Mouse (Mus musculus): ENCODE results near the gene Slc9a9.

Slc9a9 gene

DNA sequence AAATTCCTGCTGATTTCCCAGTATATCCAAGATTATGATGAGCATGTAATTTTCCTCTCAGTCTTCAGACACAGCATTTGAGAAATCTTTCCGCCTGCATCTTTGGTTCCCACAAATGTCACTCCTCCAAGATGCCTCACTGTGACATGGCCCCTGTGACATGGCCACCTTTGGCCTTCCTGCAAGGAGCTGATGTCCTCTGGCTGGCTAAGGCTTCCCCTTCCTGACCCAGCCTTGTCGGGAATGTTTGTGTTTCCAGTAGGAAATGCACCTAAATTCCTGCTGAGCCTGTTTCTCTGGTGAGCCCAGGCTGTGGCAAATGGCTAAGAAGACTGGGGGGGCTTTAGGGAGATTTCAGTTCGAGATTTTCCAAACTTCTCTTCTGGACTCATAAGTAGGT, 480.4 kb downstream of the Slc9a9 start:
- no peak for DNase-seq (ENCODE audit: low read depth in 1 of 2, low spot score in 2 of 2)

DNA sequence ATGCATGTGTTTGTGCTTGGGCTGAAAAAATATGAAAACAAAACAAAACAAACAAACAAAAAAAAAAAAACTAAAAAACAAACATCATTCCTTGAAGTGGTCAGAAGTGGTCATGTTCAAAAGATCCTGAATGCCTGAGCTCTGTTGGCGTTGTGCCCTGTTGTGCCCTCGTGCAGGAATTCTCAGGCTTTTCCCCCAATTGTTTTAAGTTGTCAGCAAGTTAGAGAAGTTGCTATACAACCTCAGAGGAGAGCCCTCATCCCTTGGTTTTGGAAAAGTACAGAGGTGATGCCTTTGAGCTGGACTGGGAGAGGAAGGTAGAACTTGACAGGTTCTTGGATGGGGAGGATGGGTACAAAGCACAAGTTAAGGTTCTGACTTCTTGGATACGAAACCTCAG, 480.9 kb downstream of the Slc9a9 start:
- no peak for DNase-seq (ENCODE audit: low read depth in 1 of 2, low spot score in 2 of 2)

DNA sequence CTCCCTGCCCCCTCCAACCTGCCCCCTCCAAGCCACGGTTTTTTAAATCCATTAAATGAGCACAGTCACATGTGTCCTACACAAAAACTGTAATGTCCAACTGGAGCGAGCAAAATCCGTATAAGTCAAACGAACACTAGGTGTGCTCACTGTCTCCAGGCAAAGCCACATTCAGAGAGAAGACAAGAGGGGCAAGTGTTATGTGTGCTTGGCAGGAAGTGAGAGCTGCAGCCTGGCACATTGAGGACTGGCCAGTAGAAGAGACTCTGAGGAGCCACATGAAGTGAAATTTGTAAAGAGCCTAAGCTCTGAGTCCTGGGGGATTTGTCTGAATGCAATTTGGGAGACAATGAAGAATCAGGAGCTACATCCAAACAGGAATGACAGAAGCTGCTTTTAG, 481.3 kb downstream of the Slc9a9 start:
- DNase-seq (ENCODE audit: low read depth in 1 of 2, low spot score in 2 of 2) = no peak

DNA sequence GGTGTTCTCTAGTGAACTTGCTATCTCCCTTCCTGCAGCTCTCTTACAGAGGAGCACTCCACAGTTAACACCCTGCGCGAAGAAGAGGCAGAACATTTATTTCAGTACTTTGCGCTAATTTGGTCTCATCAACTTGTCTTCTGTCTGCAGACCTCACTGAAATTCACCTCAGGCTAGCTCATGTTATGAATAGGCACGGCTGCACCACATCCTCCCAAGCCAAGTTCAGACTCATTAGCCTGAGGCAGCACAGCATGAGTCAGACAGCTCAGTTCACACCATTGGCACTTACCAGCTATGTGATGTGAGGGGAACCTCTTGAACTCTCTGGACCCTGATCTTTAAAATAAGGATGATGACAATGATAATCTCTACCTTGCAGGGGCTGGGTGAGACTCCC, 482.0 kb downstream of the Slc9a9 start:
- no peak for DNase-seq (ENCODE audit: low read depth in 1 of 2, low spot score in 2 of 2)

DNA sequence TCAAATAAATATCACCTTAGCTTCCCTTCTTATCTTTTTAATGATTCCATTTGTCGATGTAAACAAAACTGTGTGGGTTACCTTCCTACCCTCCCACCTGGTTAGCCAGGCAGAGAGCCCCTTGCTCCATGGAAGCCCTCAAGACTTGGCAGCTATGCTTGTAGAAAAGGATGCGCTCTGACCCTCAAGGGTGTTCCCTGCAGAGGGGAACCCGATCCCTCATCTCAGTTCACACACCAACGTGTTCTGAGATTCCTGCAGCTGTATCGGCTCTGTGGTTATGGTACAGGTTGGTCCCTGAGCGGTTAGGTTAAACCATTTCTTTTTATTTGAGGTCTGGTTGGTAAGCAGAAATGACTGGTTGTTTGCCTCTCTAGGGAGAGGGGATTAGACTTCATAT, 484.3 kb downstream of the Slc9a9 start:
- no peak for DNase-seq (ENCODE audit: low read depth in 1 of 2, low spot score in 2 of 2)

DNA sequence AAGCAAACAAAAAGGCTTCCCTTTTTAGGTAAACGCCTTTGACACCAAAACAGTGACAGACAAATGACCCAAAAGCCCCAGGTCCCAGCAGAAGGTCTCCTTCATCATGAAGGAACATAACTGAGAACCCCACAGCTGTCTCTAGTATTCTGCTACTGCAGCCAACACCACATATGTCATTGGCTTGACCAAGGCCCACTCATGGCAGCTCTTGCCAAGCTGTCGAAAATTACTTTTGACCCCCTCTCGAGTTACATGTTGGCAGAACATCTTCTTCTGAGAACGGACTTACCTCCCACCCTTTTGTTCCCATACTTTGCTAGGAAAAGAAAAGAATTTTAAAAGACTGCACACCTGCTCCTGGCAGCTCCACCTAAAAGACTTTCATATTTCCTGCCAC, 488.2 kb downstream of the Slc9a9 start:
- DNase-seq (ENCODE audit: low read depth in 1 of 2, low spot score in 2 of 2) = no peak

DNA sequence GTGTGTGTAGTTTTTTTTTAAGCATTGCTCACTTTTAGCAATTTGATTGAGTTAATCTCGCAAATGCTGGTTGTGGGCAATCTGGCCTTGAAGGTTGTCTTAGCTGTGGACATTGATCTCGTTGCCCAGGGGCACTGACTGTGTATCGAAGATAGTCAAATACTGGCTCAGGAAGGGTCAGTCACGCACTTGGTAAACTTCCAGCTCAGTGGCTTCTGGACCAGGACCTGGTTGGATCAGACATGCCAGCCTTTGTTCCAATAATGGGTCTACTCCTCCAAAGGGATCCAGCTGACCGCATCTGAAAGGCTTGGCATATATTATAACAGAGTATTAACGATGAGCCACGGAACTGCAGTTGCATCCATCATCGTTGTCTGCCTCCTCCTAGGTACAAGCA, 489.2 kb downstream of the Slc9a9 start:
- DNase-seq (ENCODE audit: low read depth in 1 of 2, low spot score in 2 of 2) = no peak

DNA sequence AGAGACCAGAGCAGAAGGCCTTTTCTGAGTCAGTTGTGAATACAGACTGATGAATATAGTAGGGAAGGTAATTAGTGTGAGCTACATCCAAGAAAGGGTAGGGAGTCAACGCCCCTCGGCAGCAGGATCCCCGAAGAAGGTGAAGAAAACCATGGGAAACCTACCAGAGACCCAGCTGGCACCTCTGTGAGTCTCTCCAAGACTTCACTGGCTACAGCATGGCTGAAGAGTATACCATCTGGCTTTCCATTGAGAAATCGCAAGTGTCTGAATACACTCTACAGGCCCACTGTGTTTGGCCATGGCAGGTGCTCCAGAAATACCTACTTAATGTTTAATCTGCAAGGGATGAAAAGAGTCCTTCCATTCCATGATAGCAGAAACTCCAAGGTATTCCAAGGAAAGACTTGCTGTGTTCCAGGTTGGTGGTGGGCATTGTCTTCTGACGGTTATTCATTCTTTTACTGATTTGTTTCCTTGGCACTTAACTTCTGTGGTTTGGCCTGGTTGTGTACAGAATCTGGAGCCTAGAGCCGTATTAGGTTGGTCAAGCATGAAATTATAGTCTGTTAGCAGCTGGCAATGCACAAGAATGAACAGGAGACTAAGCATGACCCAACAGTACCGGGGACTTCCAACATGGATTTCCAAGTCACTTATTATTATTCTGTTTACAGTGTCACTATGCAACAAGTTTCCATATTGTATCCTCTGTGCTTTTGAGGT, 491.0 kb downstream of the Slc9a9 start:
- no peak for DNase-seq (ENCODE audit: low read depth in 1 of 2, low spot score in 2 of 2)

DNA sequence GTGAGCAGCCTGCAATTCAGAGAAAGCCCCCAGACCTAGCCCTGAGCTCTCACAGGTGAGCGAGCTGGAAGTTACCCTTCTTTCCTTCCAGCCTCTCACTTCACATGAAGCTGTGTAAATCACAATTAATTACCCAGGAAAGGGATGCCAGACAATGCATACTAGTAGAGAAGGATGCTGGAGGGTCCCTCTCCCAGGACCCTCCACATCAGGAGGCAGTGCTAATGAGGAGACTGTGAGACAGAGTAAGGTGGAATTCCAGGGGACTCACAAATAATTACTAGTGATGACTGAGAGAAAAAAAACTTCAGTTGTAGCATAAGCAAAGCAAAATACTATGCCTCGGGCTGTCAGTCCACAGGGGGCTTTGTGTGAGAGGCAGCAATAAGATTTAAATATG, 492.0 kb downstream of the Slc9a9 start:
- DNase-seq (ENCODE audit: low read depth in 1 of 2, low spot score in 2 of 2) = no peak

DNA sequence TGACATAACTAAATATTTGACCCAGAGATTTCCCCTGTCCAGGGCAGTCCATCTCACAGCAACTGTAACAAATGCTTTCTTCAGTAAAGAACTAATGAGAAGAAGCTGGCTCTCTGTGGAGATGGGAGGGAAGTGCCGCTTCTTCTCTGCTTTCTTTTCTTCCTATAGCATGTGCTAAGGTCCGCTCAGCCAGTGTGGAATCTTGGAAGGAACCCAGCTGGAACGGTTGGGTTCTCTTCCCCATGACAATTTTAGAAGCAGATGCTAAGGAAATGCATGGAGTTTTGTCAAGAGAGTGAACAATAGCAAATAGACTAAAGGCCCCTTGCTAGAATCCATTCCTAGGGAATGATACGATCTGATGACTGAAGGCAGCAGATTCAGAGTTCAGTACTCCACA, 496.5 kb downstream of the Slc9a9 start:
- DNase-seq (ENCODE audit: low read depth in 1 of 2, low spot score in 2 of 2) = no peak

DNA sequence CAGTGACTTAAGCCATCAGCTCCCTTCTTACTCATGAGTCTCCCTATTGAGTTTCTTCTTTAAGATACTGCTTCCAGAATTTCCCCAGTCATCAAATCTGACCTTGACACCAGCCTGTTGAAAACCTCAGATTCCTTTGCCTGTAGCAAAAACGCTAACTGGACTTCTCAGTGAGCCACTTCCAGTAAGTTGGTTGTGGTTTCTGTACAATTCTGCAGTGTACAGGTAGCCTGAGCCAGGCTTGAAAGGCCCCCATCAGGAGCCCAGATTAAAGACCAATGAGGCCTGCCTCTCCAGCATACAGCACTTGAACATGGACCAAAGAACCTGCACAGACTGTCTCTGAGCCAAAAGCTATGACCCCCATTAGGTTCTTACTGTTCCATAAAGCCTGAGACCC, 498.1 kb downstream of the Slc9a9 start:
- DNase-seq (ENCODE audit: low read depth in 1 of 2, low spot score in 2 of 2) = no peak

DNA sequence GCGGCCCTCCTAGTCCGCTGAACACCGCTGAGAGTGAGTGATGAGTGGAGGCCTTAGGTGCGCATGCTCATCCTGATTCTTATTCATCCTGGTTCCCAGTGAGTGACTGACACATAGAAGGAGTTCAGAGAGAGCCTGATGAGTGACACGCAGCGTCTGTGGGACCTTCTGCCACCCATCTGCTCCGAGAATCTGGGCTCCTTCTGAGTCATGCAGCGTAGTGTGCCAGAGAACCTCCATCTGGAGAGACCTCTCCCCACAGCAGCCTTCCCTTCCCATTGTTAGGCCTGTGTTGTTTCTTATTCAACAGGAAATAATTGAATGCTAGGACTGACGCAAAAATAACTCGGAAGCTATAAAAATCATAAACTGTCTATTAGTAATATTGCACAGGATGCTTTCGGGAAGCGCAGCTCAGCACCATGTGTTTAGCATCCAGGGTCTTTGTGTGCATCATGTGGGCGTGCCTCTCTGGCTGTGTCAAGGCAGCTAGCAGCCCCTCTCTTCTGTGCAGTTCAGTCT, 498.8 kb downstream of the Slc9a9 start:
- DNase-seq (ENCODE audit: low read depth in 1 of 2, low spot score in 2 of 2) = no peak

DNA sequence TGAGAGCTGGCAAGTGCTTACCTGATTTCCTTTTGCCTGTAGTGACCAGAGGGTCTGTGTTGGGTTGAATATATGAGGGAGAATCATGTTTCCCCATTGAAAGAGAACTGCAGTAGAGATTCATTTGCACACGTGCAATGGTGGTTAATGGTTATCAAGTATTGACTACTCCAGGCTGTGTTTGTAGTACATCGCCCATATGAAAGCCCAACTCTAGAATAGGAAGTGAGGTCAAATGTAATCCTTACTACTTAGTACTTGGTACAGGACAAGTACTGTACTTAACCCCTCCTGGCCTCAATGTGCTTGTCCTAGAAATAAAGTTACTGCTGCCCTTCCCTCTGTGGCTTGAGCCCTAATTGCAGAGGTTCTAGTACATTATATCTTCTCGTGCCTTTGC, 508.5 kb downstream of the Slc9a9 start:
- no peak for DNase-seq (ENCODE audit: low read depth in 1 of 2, low spot score in 2 of 2)

DNA sequence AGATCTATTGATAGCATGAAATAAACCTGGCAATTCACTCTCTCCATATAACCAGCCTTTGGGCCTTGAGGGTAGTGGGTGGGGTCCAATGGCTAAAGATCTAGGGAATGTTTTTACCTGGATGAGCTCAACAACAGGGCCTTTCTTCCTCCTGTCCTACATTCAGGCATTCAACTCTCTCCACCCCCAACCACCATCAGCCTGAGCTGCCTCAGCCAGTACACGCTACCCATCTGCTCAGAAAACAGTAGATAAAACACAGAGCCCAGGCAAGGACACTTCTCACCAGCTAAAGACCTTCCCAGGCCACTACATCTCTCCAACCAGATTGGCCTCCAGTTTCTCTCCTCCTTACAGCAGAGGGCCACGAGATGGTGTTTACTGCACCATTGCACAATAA, 510.3 kb downstream of the Slc9a9 start:
- no peak for DNase-seq (ENCODE audit: low read depth in 1 of 2, low spot score in 2 of 2)

DNA sequence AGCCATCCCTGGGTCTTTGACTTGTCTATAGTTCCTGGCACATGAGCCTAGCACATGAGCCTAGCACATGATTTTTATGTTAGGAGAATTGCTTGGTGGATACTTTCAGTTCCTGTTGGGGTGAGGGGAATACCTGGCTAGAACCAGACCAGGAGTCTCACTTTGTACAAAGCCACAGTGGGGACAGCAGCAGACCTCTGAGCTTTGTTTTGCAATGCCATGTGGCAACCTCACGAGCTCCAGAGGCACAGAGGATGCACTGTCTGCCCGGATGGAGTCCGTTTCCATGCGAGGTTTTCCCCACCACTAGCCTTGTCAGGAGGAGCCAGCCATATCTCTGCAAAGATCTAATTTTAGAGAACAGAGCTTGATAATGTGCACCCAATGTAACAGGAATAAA, 510.9 kb downstream of the Slc9a9 start:
- no peak for DNase-seq (ENCODE audit: low read depth in 1 of 2, low spot score in 2 of 2)

DNA sequence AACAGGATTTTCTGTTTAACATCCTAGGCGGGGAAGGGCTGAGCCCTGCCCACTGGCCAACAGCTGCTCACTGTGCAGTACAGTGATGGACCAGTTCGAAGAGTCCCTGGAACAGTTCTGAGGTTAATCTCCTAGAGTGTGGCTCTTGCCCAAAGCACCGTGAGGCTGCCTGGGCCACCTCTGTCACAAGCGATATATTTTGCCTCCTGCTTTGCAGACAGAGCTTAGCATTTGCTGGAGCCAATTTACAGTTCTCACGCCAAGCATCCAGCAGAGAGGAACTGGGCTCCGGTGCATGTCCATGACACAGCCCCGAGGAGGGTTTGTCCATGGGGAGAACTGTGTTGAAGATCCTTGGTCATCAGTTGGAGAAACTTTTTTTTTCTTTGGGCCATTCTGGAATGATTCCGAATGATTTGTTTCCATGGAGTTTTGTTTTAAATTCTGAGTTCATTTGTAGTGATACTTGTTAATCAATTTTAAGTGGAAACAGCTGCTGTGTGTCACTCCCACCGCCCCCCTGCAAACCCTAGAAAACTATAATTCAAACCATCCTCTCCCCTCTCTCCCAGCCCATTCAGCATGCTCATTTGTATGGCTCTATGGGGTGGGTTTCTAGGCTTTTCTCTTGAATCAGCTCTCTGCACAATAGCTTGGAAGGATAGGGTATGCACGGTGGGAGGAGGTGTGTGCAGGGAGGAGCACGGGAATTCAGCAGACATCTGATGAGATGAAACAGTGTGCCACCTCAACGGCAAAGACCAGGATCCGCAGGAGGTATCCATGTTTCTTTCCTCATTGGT, 511.7 kb downstream of the Slc9a9 start:
- DNase-seq (ENCODE audit: low read depth in 1 of 2, low spot score in 2 of 2) = no peak

DNA sequence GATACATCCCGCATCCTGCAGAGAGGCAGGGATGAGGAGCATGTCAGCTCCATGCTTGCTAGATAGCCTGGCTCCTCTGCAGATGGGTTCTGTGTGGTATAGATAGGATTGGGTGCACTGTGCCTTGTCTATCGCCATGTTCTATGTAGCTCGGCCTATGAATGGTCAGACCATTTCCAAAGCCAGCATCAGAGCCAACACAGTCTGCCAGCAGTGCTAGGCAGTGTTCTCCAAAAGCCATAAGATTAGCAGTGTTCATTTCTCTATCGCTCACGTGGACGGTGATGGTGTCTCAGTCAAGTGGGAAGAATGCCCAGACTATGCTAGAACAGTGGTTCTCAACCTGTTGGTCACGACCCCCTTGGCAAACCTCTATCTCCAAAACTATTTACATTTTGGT, 512.6 kb downstream of the Slc9a9 start:
- DNase-seq (ENCODE audit: low read depth in 1 of 2, low spot score in 2 of 2) = no peak

DNA sequence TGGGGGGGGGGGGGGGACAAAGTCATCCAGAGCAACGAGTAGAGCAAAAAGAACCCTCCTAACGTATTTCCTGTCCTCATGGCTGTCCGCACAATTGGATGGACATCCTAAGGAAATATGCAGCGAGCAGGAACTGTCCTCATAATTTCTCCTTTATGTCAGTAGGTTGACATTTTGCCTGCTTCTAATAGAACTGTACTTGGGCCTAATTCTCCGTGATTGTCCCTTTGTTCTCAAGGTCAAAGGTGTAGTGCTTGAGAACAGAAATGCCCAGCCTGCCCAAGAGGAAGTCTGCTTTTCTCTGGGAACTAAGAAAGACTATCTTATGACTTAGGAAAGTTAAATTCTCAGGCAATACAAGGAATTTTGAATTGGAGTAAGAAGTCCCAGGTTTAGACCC, 514.7 kb downstream of the Slc9a9 start:
- DNase-seq (ENCODE audit: low read depth in 1 of 2, low spot score in 2 of 2) = no peak

DNA sequence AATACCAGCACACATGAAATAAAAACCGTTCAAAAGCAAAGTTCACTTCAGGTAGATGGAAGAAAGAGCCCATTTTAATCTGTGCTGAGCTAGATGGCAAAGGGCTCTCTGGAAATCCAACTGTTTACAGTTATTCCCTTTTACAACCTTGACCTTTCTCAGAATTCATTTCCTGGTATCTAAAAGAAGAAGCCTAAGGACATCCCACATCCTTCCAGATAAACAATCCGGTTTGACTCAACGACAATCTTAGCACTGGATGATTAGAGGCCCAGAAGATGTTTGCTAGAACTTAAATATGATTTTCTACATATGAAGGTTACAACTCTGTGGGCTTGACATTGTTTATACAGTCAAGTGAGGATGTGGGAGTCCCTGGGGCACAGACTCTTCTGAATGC, 516.1 kb downstream of the Slc9a9 start:
- no peak for DNase-seq (ENCODE audit: low read depth in 1 of 2, low spot score in 2 of 2)

DNA sequence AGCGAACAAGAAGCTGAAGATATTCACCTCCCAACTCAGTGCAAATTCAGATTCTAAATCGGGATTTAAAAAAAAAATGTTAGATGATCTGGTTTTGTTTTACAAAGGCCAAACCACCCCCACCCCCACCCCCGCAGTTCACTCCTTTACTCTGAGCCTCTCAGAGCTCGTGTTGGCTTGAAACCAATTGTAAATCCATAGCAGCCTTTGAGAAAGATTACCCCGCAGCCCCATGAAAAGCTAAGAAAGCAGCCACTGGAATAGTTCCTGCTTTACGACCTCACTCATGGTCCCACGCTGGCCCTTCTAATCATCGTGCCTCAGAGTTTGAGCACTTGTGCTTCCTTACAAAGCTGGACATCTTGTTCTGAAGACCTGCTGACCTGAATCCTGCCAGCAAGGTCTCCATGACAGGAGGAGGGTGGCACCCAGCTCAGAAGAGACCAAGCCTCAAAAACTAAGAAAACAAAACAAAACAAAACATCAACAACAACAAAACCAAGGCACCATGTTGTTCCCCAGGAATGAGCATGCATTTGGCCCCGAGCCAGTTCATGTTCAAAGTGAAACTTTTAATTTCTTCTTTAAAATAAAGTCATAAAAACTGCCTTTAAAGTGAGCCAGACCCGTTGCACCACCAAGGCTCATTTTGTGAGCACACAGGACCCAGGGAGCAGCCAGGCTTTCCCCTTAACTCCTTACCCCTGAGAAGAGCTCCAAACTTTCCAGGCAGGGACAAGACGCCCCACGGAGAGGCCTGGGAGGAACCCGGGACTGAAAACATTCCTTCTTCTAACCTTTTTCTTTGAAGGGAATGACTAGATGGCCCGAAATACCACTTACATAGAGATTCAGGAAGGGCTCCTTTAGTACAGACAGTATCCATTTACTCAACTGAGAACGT, 516.9 kb downstream of the Slc9a9 start:
- DNase-seq (ENCODE audit: low read depth in 1 of 2, low spot score in 2 of 2) = no peak

DNA sequence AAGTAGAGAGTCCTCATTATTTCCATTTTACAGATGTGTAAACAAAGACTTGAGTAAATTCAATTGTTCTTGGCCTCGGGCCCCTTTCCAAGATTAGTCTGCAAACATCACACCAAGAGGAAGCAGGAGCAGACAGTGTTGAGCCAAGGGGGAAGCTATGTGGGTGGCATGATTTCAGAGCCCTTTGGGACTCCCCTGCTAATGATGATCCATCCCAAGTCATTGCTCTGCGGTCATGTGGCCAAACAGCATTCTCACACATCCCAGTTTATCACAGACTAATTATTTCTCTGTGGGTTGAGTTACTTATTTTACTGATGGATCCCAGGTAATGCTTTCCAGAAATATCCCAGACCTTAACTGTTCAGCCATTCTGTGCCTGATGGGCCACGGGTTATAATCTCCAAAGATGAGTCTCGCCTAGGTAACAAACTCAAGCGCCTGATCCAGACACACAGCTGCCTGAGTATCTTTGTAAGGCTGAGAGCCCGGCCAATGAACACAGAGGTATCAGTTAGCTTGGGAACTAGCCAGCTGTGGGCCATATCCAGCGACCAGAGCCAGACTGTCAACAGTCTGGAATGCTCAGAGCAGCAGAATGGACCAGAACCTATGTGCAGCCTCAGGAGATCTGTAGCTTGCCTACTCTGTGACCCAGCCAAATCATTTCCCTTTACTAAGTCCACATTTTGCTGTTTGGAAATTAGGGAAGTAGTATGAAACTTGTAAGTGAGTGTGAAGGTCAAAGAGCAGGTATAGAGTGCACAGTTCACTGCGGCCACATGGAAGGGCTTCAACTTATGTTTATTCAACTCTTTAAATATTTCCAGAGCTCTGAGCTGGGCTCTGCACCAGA, 518.9 kb downstream of the Slc9a9 start:
- no peak for DNase-seq (ENCODE audit: low read depth in 1 of 2, low spot score in 2 of 2)
